Mouse (Mus musculus) cerebellum, adult 18-20 months (tissue): ENCODE data around the gene Oxct1.

Source experiments
- DNase-seq, 2 experiments: peaks; one replicate each; pipeline ENCODE4 v3.0.0; 2021

Gene Oxct1

GRCm38 (mm10) chr15:4033168-4034004 lies 7.2 kb downstream of the Oxct1 start:
- DNase-seq: no peak

GRCm38 (mm10) chr15:4042423-4042822 lies 16.2 kb downstream of the Oxct1 start:
- no peak for DNase-seq

- no peak for DNase-seq
These were observed 16.9 kb downstream of the Oxct1 start for GRCm38 (mm10) chr15:4043032-4043471.

- peak; percentile 45 for DNase-seq
These were observed 30.4 kb downstream of the Oxct1 start for GRCm38 (mm10) chr15:4056627-4057026.

- DNase-seq: no peak
These were observed 37.4 kb downstream of the Oxct1 start for GRCm38 (mm10) chr15:4063574-4063973.

GRCm38 (mm10) chr15:4064013-4064412 lies 37.8 kb downstream of the Oxct1 start:
- no peak for DNase-seq

- no peak for DNase-seq
These were observed 38.5 kb downstream of the Oxct1 start for GRCm38 (mm10) chr15:4064694-4065093.

- DNase-seq: peak; percentile 46 to 59
These were observed 41.2 kb downstream of the Oxct1 start for GRCm38 (mm10) chr15:4067273-4067990.

GRCm38 (mm10) chr15:4077978-4078377 lies 51.8 kb downstream of the Oxct1 start:
- no peak for DNase-seq

GRCm38 (mm10) chr15:4078785-4079184 lies 52.6 kb downstream of the Oxct1 start:
- DNase-seq: no peak

- no peak for DNase-seq
These were observed 53.4 kb downstream of the Oxct1 start for GRCm38 (mm10) chr15:4079425-4080189.

GRCm38 (mm10) chr15:4085600-4086384 lies 59.6 kb downstream of the Oxct1 start:
- DNase-seq: peak; percentile 20 to 36

GRCm38 (mm10) chr15:4087446-4087845 lies 61.3 kb downstream of the Oxct1 start:
- no peak for DNase-seq

- DNase-seq: no peak
These were observed 61.7 kb downstream of the Oxct1 start for GRCm38 (mm10) chr15:4087914-4088313.

- no peak for DNase-seq
These were observed 64.4 kb downstream of the Oxct1 start for GRCm38 (mm10) chr15:4090601-4091000.

- DNase-seq: no peak
These were observed 66.4 kb downstream of the Oxct1 start for GRCm38 (mm10) chr15:4092586-4092985.

GRCm38 (mm10) chr15:4100341-4100921 lies 74.2 kb downstream of the Oxct1 start:
- no peak for DNase-seq

- no peak for DNase-seq
These were observed 74.8 kb downstream of the Oxct1 start for GRCm38 (mm10) chr15:4101025-4101424.

- no peak for DNase-seq
These were observed 78.1 kb downstream of the Oxct1 start for GRCm38 (mm10) chr15:4104319-4104718.

GRCm38 (mm10) chr15:4105498-4105897 lies 79.3 kb downstream of the Oxct1 start:
- DNase-seq: no peak

- DNase-seq: no peak
These were observed 93.8 kb downstream of the Oxct1 start for GRCm38 (mm10) chr15:4119962-4120361.

- no peak for DNase-seq
These were observed 98.5 kb downstream of the Oxct1 start for GRCm38 (mm10) chr15:4124648-4125047.
